Mouse (Mus musculus): ENCODE measurements at regions not wholly inside any gene's neighbourhood (a gene's known extent, or its start where the extent isn't known, plus 50 kb on each side); places are given as distances from the start of the nearest gene placed in this dataset.

- no peak for TF ChIP-seq CTCF (IDR thresholded peaks at IDR 0.05; ENCODE audit: borderline replicate concordance, extremely low read depth, insufficient read depth, insufficient read length)
- no peak for TF ChIP-seq POLR2A (IDR thresholded peaks at IDR 0.05; ENCODE audit: borderline replicate concordance, extremely low read depth, insufficient read depth, insufficient read length, poor library complexity, severe bottlenecking)
Measured at GRCm38 (mm10) chr12:13024215-13024841, 82.6 kb upstream of the Mycn start.
